Mouse (Mus musculus) layer of hippocampus, postnatal 14 days (tissue): ENCODE results near the gene Nab2. TPM values are rescaled to one million over a fixed set of nuclear protein-coding genes. Genes with fewer than 3 reads are reported as not detected.
A peak's percentile ranks its signal among the peaks of the same experiment; 100 is the strongest.

Experiments used
- DNase-seq, 2 experiments: peaks; one replicate each; pipeline ENCODE4 v3.0.0; 2021 to 2022; ENCODE audit warnings: low spot score in 2 of 2, mixed read lengths in 1 of 2
- total RNA-seq, 2 experiments: library from RNA; stranded (reverse); gene quantifications; 2 replicates each; pipeline ENCODE4 v1.2.3; 2021

Nab2 gene
- total RNA-seq, 2 experiments from 2014 or later, result 33.3 to 36.9 TPM

DNA sequence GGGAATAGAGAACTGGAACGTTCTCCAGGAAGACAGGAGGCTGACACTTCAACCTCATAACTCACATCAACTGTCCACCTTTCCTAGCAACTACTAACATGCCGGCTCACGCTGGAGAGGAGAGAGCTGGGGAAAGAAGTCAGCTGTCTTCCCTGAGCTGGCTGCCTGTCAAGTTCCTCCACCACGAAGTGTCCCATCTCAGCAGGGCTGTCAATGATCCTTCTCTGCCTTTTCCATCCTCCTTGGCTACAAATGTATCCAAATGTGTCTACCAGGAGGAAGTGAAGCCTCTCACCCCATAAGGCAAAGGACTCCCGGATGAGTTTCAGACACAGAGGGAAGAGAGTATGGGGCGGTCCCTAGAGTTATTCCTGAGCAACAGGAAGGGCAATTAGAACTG, 50.2 kb downstream of the Nab2 start:
- DNase-seq, result no peak

DNA sequence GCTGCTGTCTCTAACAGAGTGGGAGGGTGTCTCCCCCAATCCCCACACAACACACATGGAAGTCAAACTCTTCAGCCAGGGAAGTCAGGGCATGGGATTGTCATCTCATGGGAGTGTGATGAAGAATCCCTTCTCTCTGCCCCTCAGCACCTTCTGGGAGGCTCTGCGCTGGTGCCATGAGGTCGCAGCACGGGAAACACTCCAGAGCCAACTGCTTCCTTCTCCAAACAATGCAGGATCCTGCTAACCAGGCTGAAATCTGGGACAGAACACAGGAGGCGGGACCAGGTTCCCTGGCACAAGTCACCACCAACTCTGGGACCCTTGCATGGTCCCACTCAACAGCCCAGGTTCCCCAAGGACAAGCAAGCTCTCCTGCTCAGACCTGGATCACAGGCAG, 51.1 kb downstream of the Nab2 start:
- DNase-seq, result no peak

DNA sequence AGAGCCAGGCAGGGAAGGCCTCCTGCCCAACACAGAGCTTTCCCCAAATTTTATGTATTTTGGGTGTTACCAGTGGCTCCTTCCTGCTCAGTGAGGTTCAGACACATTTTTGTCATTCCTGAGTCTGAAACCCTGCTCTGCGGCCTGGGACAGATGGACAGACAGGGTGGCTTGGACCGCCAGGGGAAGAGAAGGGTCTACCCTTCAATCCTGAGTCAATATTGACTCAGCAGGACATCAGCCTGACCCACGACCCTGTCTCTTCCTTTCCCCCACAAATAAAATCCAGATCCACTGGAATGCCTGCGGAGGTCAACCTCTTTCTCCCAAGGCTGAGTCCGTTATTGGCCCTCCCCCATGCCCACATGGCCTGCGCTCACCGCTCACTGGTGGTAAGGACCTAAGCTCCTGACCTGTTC, 52.1 kb downstream of the Nab2 start:
- DNase-seq, result no peak

DNA sequence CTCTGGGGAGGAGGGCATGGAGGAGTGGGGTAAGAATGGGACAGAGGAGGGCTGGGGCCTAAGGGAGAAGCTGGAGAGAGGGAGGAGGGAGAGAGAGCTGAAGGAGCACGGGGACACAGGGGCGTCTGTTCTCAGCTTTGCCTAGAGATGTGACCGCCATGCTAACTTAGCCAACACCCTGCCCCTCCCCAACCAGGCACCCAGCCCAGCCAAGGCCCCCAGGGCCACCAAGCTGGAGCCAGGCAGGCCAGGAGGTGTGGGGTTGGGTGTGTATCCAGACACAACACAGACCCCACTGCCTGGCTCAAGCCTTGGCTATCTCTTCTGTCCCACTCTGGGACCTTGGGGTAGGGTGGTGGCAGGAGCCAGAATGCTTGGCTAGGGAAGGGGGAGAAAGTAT, 52.8 kb downstream of the Nab2 start:
- peak; percentile 45 to 73 for DNase-seq

DNA sequence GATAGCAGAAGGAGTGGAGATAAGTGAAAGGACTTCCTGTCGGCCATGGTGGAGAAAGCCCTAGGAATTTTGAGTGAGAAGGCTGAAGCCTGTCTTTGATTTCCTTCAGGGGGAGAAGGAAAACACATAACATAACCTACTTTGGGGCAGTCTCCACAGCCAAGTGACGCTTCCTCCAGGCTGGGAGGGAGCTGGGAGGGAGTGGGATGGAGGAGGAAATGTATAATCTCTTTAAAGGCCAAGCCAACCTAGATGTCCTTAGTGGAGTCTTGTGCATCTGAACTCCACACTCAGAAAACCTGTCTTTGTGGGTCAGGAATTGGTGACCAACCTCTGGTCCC, 53.4 kb downstream of the Nab2 start:
- no peak for DNase-seq

DNA sequence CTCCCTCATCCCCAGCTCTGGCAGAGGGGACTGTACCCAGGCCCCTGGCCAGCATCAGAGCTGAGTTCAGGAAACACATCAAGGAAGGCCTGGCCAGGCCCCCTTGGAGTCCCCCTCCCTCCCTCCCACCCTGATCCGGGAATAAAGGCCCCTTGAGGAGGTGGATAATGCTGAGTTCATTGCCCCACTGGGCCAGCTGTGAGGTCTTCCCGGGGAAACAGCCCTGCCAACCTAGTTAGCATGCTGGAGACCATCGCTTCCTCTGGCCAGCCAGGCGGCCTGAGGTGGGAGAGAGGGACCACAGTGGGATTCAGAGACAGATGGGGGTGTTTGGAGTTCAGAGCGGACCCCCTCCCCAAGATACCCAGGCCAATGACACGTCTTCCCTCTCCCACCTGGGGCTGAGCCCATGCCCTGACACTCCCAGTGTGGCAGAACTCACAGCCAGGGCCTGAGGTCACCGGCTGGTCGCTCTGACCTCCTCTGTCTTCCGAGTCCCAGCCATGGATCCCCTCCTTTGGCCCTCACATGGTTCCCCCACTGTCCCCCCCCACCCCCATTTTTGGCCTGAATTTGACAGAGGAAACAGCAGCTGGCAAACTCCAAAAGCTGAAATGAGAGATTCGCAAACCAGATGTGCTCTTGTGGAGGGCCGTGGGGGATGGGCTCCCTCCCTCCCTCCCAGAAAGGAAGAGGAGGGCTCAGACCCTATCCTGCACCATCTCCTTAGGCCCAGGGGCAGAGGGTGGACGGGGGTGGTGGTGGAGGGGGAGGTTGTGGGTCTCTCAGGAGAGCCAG, 53.9 kb downstream of the Nab2 start:
- DNase-seq, result peak; percentile 44 to 76

DNA sequence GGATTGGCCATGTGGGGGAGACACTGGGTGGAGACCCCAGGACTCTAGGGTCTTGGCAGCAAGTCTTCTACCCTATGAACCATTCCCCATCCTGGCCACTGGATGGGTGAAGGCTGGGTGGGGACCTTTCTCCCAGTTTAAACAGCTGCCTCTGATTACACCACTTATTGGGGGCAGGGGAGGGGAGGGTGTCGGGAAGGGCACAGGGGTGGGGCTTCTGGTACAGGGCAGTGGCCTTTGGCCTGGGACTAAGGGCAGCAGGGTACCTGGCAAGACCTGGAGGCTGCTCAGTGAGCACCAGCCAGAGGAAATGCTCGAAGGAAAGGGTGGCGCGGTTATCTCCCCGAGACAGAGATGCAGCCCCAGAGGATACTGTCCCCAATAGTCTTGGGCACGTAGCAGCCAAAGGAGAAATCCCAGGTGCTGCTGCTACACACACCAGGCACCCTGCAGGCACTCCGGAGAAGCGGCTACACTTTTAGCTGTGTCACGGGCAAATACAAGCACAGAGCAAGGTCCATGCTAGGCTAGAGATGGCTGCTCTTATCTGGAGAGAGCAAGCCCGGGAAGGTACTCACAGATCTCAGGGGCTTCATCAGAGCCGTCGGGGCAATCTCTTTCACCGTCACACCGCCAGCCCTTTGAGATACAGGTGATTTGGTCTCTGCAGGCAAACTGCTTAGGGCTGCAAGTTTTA, 56.1 kb downstream of the Nab2 start:
- no peak for DNase-seq

Other genes starting within 250 kb of the Nab2 start
- 1 to 10 TPM; 5.0 to 6.4 TPM for gene Stac3, start 166.9 kb downstream of the Nab2 start, total RNA-seq
- 1 to 10 TPM; 4.8 to 6.9 TPM for gene Ndufa4l2, start 153.6 kb downstream of the Nab2 start, total RNA-seq
- gene Shmt2, start 146.1 kb downstream of the Nab2 start, total RNA-seq, result 10 to 100 TPM; 33.0 to 35.5 TPM
- 1 to 10 TPM; 2.7 TPM for gene Nxph4, start 134.0 kb downstream of the Nab2 start, total RNA-seq
- gene Lrp1, start 47.4 kb downstream of the Nab2 start, total RNA-seq, result 100 to 1,000 TPM; 287 to 301 TPM
- 1 to 10 TPM; 6.1 to 6.2 TPM for gene Stat6, start 25.6 kb downstream of the Nab2 start, total RNA-seq
- gene Nemp1, start 1.7 kb downstream of the Nab2 start, total RNA-seq, result 1 to 10 TPM; 3.5 to 5.7 TPM
- under 1 TPM; 0.48 to 0.76 TPM for gene Myo1a, start 36.6 kb upstream of the Nab2 start, total RNA-seq
- 1 to 10 TPM; 5.2 to 6.3 TPM for gene Tac2, start 55.9 kb upstream of the Nab2 start, total RNA-seq
- gene Zbtb39, start 71.0 kb upstream of the Nab2 start, total RNA-seq, result 1 to 10 TPM; 9.1 to 9.5 TPM
- 1 to 10 TPM; 1.6 TPM for gene Gpr182, start 83.2 kb upstream of the Nab2 start, total RNA-seq
- gene Rdh1, start 91.2 kb upstream of the Nab2 start, total RNA-seq, result under 1 TPM; 0.09 to 0.24 TPM
- under 1 TPM; 0.25 to 0.76 TPM for gene Rdh16f1, start 91.2 kb upstream of the Nab2 start, total RNA-seq
- not detected for gene Rdh9, start 107.8 kb upstream of the Nab2 start, total RNA-seq
- under 1 TPM; 0.12 to 0.21 TPM for gene Rdh16, start 132.6 kb upstream of the Nab2 start, total RNA-seq
- gene Rdh19, start 181.4 kb upstream of the Nab2 start, total RNA-seq, result not detected
- not detected for gene Rdh16f2, start 197.9 kb upstream of the Nab2 start, total RNA-seq
- gene Rdh7, start 220.2 kb upstream of the Nab2 start, total RNA-seq, result not detected
- gene Sdr9c7, start 229.9 kb upstream of the Nab2 start, total RNA-seq, result under 1 TPM in 1 of 2 experiments, not detected in 1; 0.12 TPM